Mouse (Mus musculus): ENCODE data around the gene Serpina3f. TPM values are rescaled to one million over a fixed set of nuclear protein-coding genes. Genes with fewer than 3 reads are reported as not detected.
"Not testable (repeated sequence)": the region's sequence is repeated elsewhere in the genome, so short reads cannot be mapped to it uniquely, and the experiment has no call there.

Gene Serpina3f
- polyA plus RNA-seq, 1 experiment = not detected

DNA sequence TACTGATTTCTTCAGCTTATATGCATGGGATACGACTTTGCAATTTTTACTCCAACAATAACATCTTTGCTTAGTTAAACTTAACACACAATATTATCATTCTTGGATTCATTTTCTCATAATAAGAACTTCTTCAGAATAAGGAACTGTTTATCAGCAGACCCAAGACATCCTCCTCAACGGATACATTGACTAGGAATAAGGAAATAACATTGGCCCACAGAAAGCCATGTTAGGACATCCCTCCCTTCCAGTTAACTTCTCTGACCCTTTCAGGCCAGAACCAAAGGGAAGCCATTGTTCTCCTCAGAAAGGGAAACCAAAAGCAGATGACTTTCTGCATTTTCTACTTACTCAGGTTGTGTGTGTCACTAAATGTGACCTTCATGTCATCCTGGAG is 16.4 kb downstream of the Serpina3f start:
- 79% methylated on average over 2 of the region's 2 CpGs for WGBS
- no peak for DNase-seq
- Histone ChIP-seq H3K27ac (ENCODE audit: insufficient read depth, low read length) (no peak overlapping the region), H3K4me1 (ENCODE audit: control insufficient read depth, insufficient read depth, low read length) (no peaks in the 10 kb centered on the region), H3K27me3 (ENCODE audit: control insufficient read depth, insufficient read depth, low read length) (no peaks in the 10 kb centered on the region), H3K4me3 (replicated peaks; ENCODE audit: insufficient read depth, low read depth, low read length) (no peak overlapping the region)
- no peak for TF ChIP-seq CTCF (IDR thresholded peaks at IDR 0.05; ENCODE audit: borderline replicate concordance, insufficient read depth, low read depth, low read length)
- no peak for TF ChIP-seq POLR2A (IDR thresholded peaks at IDR 0.05; ENCODE audit: borderline replicate concordance, insufficient read depth, low read length)

DNA sequence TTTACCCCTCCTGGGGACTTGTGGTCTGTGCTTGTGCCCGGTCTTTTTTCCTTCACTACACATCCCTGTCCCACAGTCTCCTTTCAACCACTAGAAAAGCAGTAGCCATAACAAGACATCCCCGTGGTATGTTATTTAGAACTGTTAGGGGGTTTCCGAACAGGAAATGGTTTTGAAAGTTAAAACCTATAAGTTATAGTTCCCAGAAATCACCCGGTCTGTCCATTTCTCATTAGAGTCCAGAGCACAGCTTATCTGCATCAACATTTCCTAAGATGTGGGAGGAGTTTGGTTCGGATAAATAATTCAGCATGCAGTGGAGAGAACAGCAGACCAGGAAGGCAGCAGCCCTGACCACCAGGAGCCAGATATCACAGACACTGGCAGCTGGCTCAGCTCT is 21.6 kb downstream of the Serpina3f start, which contains the start of gene Serpina3g:
TSS of gene Serpina3g (plus strand) at position 331 of the 400 bp plus-strand sequence.
- TF ChIP-seq POLR2A (IDR thresholded peaks at IDR 0.05; ENCODE audit: borderline replicate concordance, insufficient read depth, low read length) (no peak), CTCF (IDR thresholded peaks at IDR 0.05; ENCODE audit: borderline replicate concordance, insufficient read depth, low read depth, low read length) (no peak)
- Histone ChIP-seq H3K27me3 (ENCODE audit: control insufficient read depth, insufficient read depth, low read length) (no peaks in the 10 kb centered on the region), H3K4me3 (replicated peaks; ENCODE audit: insufficient read depth, low read depth, low read length) (no peak within 1 kb of the TSS), H3K4me1 (ENCODE audit: control insufficient read depth, insufficient read depth, low read length) (no peaks in the 10 kb centered on the region), H3K27ac (ENCODE audit: insufficient read depth, low read length) (no peak within 1 kb of the TSS)
- 76% methylated on average over 5 of the region's 5 CpGs for WGBS
- DNase-seq = no peak

DNA sequence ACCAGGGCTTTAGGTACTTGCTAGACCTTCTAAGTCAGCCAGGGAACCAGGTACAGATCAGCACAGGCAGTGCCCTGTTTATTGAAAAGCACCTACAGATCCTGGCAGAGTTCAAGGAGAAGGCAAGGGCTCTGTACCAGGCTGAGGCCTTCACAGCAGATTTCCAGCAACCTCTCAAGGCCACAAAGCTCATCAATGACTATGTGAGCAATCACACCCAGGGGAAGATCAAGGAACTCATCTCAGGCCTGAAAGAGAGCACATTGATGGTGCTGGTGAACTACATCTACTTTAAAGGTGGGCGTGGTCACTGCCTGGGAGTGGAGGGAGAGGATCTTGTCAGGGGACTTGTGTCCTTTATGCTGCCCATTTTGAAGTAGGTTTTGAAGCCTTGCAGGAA is 23.7 kb downstream of the Serpina3f start:
- not testable (repeated sequence) for H3K4me3 ChIP-seq (replicated peaks; ENCODE audit: insufficient read depth, low read depth, low read length); H3K4me1 ChIP-seq (ENCODE audit: control insufficient read depth, insufficient read depth, low read length); H3K27me3 ChIP-seq (ENCODE audit: control insufficient read depth, insufficient read depth, low read length); DNase-seq; H3K27ac ChIP-seq (ENCODE audit: insufficient read depth, low read length)
- WGBS = 86% methylated on average over 1 of the region's 1 CpGs

DNA sequence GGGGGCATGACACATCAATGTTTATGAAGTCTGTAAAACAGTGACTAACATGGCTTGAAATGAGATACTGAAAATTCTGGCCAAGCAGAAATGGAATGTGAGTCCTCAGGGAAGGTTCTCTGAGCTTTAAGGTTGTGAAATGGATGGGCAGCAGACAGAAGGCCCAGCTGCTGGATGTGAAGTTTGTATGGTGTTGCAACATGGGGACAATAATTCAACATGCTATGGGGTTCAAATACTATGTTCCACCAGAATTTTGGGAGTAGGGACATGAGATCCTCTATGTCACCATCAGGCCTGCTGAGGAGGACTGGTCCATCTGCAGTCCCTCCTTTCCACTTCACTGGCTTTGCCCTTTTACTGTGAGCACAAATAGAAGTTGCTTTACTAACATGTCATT is 29.0 kb downstream of the Serpina3f start:
- H3K27ac ChIP-seq (ENCODE audit: insufficient read depth, low read length) = no peak overlapping the region
- TF ChIP-seq CTCF (IDR thresholded peaks at IDR 0.05; ENCODE audit: borderline replicate concordance, insufficient read depth, low read depth, low read length) = no peak
- no peak for TF ChIP-seq POLR2A (IDR thresholded peaks at IDR 0.05; ENCODE audit: borderline replicate concordance, insufficient read depth, low read length)
- no peaks in the 10 kb centered on the region for H3K27me3 ChIP-seq (ENCODE audit: control insufficient read depth, insufficient read depth, low read length)
- DNase-seq = no peak
- no peaks in the 10 kb centered on the region for H3K4me1 ChIP-seq (ENCODE audit: control insufficient read depth, insufficient read depth, low read length)
- H3K4me3 ChIP-seq (replicated peaks; ENCODE audit: insufficient read depth, low read depth, low read length) = no peak overlapping the region

DNA sequence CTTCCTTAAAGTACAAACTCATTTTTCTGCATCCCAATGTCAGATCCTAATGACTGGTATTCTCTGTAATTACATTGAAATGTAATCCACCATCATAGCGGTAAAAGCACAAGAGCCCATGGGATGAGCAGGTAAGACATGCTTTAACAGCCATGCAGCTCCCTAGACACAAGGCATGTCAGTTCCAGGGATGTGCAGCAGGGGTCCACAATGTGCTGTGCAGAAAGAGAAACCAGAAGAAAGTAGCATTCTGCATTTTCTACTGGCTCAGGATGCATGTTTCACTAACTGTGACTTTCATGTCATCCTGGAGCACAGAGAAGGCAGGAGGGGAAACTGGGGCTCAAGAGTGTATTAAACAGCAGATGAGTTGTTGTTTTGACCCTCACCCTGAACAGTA is 30.7 kb downstream of the Serpina3f start:
- Histone ChIP-seq H3K4me1 (ENCODE audit: control insufficient read depth, insufficient read depth, low read length) (no peaks in the 10 kb centered on the region), H3K4me3 (replicated peaks; ENCODE audit: insufficient read depth, low read depth, low read length) (no peak overlapping the region), H3K27ac (ENCODE audit: insufficient read depth, low read length) (no peak overlapping the region), H3K27me3 (ENCODE audit: control insufficient read depth, insufficient read depth, low read length) (no peaks in the 10 kb centered on the region)
- no peak for DNase-seq
- no peak for TF ChIP-seq CTCF (IDR thresholded peaks at IDR 0.05; ENCODE audit: borderline replicate concordance, insufficient read depth, low read depth, low read length)
- no peak for TF ChIP-seq POLR2A (IDR thresholded peaks at IDR 0.05; ENCODE audit: borderline replicate concordance, insufficient read depth, low read length)
- WGBS = 70% methylated on average over 1 of the region's 1 CpGs

DNA sequence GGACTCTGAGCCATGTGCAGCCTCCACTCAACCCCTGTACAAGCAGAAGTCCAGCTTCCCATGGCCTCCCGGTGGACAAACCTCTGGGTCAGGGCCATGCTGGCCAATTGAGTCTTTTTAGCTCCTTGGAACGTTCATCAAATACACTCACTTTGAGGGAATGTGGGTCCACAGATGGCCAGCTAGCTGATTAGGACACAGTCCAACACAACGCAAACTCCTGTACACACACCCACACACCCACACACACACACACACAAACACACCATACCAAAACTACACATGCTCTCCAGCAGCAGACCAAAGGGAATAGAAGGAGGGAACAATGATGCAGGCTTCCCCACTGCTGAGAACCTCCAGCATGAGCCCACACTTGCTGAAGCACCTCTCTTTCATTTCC is 31.3 kb downstream of the Serpina3f start:
- Histone ChIP-seq H3K4me3 (replicated peaks; ENCODE audit: insufficient read depth, low read depth, low read length) (no peak overlapping the region), H3K4me1 (ENCODE audit: control insufficient read depth, insufficient read depth, low read length) (no peaks in the 10 kb centered on the region), H3K27me3 (ENCODE audit: control insufficient read depth, insufficient read depth, low read length) (no peaks in the 10 kb centered on the region), H3K27ac (ENCODE audit: insufficient read depth, low read length) (no peak overlapping the region)
- TF ChIP-seq CTCF (IDR thresholded peaks at IDR 0.05; ENCODE audit: borderline replicate concordance, insufficient read depth, low read depth, low read length) = no peak
- no peak for TF ChIP-seq POLR2A (IDR thresholded peaks at IDR 0.05; ENCODE audit: borderline replicate concordance, insufficient read depth, low read length)
- no peak for DNase-seq
- WGBS = 17% methylated on average over 3 of the region's 3 CpGs

DNA sequence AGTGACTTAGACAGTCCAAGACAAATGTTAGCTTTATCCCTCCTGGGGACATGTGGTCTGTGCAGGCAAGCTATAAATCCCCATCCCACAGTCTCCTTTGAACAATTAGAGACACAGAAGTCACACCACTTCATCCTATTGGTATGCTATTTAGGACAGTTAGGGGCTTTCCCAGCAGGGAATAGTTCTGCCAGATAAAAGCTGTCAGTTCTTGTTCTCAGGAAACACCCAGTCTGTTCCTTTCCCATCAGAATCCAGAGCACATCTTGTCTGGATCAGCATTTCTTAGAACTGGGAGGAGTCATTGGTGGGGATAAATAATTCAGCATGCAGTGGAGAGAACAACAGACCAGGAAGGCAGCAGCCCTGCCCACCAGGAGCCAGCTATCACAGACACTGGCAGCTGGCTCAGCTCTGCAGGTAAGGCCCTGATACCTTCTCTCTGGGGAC is 33.2 kb downstream of the Serpina3f start:
- no peak overlapping the region for H3K27ac ChIP-seq (ENCODE audit: insufficient read depth, low read length)
- H3K27me3 ChIP-seq (ENCODE audit: control insufficient read depth, insufficient read depth, low read length) = no peaks in the 10 kb centered on the region
- DNase-seq = no peak
- no peaks in the 10 kb centered on the region for H3K4me1 ChIP-seq (ENCODE audit: control insufficient read depth, insufficient read depth, low read length)
- no peak for TF ChIP-seq CTCF (IDR thresholded peaks at IDR 0.05; ENCODE audit: borderline replicate concordance, insufficient read depth, low read depth, low read length)
- no peak for TF ChIP-seq POLR2A (IDR thresholded peaks at IDR 0.05; ENCODE audit: borderline replicate concordance, insufficient read depth, low read length)
- H3K4me3 ChIP-seq (replicated peaks; ENCODE audit: insufficient read depth, low read depth, low read length) = no peak overlapping the region

DNA sequence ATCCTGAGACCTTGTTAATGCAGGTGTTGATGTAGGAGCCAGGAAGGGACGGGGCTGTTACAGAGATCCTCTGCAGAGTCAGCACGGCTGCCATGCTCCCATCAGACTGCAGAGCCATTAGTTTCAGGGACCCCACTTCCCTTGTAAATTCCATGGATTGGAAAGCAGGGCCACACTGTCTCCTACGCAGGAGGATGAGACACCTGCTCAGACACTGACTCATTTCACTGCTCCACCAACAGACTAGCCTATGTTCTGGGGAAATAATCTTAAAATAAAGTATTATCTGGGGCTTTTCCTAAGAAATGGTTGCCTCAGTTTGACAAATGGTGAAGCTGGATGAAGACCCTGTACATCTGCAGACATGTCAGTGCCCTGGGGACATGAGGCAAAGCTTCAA is 33.9 kb downstream of the Serpina3f start:
- DNase-seq = no peak
- 71% methylated on average over 3 of the region's 3 CpGs for WGBS
- Histone ChIP-seq H3K27me3 (ENCODE audit: control insufficient read depth, insufficient read depth, low read length) (no peaks in the 10 kb centered on the region), H3K4me3 (replicated peaks; ENCODE audit: insufficient read depth, low read depth, low read length) (no peak overlapping the region), H3K4me1 (ENCODE audit: control insufficient read depth, insufficient read depth, low read length) (no peaks in the 10 kb centered on the region), H3K27ac (ENCODE audit: insufficient read depth, low read length) (no peak overlapping the region)
- TF ChIP-seq CTCF (IDR thresholded peaks at IDR 0.05; ENCODE audit: borderline replicate concordance, insufficient read depth, low read depth, low read length) (no peak), POLR2A (IDR thresholded peaks at IDR 0.05; ENCODE audit: borderline replicate concordance, insufficient read depth, low read length) (no peak)

DNA sequence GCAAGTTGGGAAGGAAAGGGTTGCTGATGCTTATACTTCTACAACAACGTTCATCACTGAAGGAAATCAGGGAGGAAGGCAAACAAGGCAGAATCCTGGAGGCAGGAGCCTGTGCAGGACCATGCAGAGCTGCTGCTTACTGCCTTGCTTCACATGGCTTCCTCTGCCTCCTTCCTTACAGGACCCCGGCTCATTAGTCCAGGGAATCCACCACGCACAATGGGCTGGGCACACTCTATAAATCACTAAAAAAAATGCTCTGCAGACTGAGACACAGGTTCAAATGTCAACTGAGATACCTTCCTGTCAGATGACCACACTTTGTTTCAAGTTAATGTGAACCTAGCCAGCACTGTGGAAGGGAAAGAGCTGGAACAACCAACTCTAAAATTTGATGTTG is 46.7 kb downstream of the Serpina3f start:
- 59% methylated on average over 3 of the region's 3 CpGs for WGBS
- Histone ChIP-seq H3K4me1 (ENCODE audit: control insufficient read depth, insufficient read depth, low read length) (no peaks in the 10 kb centered on the region), H3K27me3 (ENCODE audit: control insufficient read depth, insufficient read depth, low read length) (no peaks in the 10 kb centered on the region), H3K4me3 (replicated peaks; ENCODE audit: insufficient read depth, low read depth, low read length) (no peak overlapping the region), H3K27ac (ENCODE audit: insufficient read depth, low read length) (no peak overlapping the region)
- no peak for TF ChIP-seq POLR2A (IDR thresholded peaks at IDR 0.05; ENCODE audit: borderline replicate concordance, insufficient read depth, low read length)
- TF ChIP-seq CTCF (IDR thresholded peaks at IDR 0.05; ENCODE audit: borderline replicate concordance, insufficient read depth, low read depth, low read length) = no peak
- no peak for DNase-seq
